ENCODE assay signal across 10 mouse cellular contexts in genomic region chr2:166153399-166153793, GRCm38 (mm10). TPM values are rescaled to one million over a fixed set of nuclear protein-coding genes. Genes with fewer than 3 reads are reported as not detected.
A peak's percentile ranks its signal among the peaks of the same experiment; 100 is the strongest.
DNase-seq lines count a peak whose midpoint lies in the region; ATAC-seq and TF ChIP-seq lines count a peak whose summit lies in the region.
"Had no signal": no experiment of that assay in that cellular context is flagged by ENCODE, and none has a peak within 500 bp of the region (broad histone marks: within the 10 kb centered on the region; RNA-seq: fewer than 3 reads in every experiment).

No protein-coding gene starts in this region.

- no peak for ATAC-seq in heart, embryonic 12.5 days (ENCODE audit: insufficient number of reproducible peaks, low FRiP score)
- ATAC-seq in forebrain, postnatal 0 days: no peak
- ATAC-seq in liver, postnatal 0 days: peak; percentile 75

- intact Hi-C loops in heart, postnatal 25 days (cut with DNase I): no loop called here

- H3K4me1 ChIP-seq in heart, embryonic 12.5 days (replicated peaks): peaks cover 62% of the 10 kb centered on the region
- peaks cover 25% of the 10 kb centered on the region for H3K4me1 ChIP-seq in forebrain, postnatal 0 days (ENCODE audit: insufficient read depth)
- H3K4me1 ChIP-seq in liver, postnatal 0 days (ENCODE audit: insufficient read depth): peaks cover 14% of the 10 kb centered on the region

- H3K9me3 ChIP-seq in heart, embryonic 12.5 days (replicated peaks): no peaks in the 10 kb centered on the region
- no peaks in the 10 kb centered on the region for H3K9me3 ChIP-seq in forebrain, postnatal 0 days (ENCODE audit: low read length)
- H3K9me3 ChIP-seq in liver, postnatal 0 days (ENCODE audit: low read length): no peaks in the 10 kb centered on the region

- peak overlapping the region; percentile 83 for H3K4me2 ChIP-seq in heart, embryonic 12.5 days
- peak overlapping the region; percentile 96 for H3K4me2 ChIP-seq in forebrain, postnatal 0 days (ENCODE audit: low read depth)
- H3K4me2 ChIP-seq in liver, postnatal 0 days (ENCODE audit: low read depth, low read length): peak overlapping the region; percentile 87; the same call in 1 of the 2 replicates

- no peak for TF ChIP-seq CTCF in forebrain, postnatal 0 days (IDR thresholded peaks at IDR 0.05; ENCODE audit: low read depth)
- no peak for TF ChIP-seq CTCF in liver, postnatal 0 days (IDR thresholded peaks at IDR 0.05; ENCODE audit: low read depth)

- DNase-seq in heart, postnatal 25 days (ENCODE audit: low spot score): no peak
- peak; percentile 50 for DNase-seq in ES-CJ7 (ENCODE audit: low read depth, low spot score)
- DNase-seq in forebrain, postnatal 0 days: no peak
- no peak for DNase-seq in liver, postnatal 0 days
- DNase-seq in thymus, adult 18-20 months: no peak
- DNase-seq in ovary, postnatal 10 days (ENCODE audit: low spot score): no peak
- DNase-seq in spleen, postnatal 14 days (ENCODE audit: low spot score in 2 of 2): no peak

- peak overlapping the region; percentile 96 for H3K9ac ChIP-seq in heart, embryonic 12.5 days
- H3K9ac ChIP-seq in forebrain, postnatal 0 days: peak overlapping the region; percentile 69
- no peak overlapping the region for H3K9ac ChIP-seq in liver, postnatal 0 days (replicated peaks)

- H3K27me3 ChIP-seq in heart, embryonic 12.5 days (replicated peaks): no peaks in the 10 kb centered on the region
- H3K27me3 ChIP-seq in forebrain, postnatal 0 days (ENCODE audit: insufficient read depth, low read length): peaks cover 8% of the 10 kb centered on the region
- H3K27me3 ChIP-seq in liver, postnatal 0 days (ENCODE audit: insufficient read depth, low read length): peaks cover 40% of the 10 kb centered on the region

- H3K4me3 ChIP-seq in heart, embryonic 12.5 days: peak overlapping the region; percentile 84
- peak overlapping the region; percentile 62 for H3K4me3 ChIP-seq in forebrain, postnatal 0 days (ENCODE audit: low read depth, low read length)
- H3K4me3 ChIP-seq in liver, postnatal 0 days (ENCODE audit: low read depth, low read length): peak overlapping the region; percentile 50; the same call in 1 of the 2 replicates
- H3K4me3 ChIP-seq: erythroblast, embryonic 14.5 days had no signal

- WGBS in heart, embryonic 12.5 days: 28% methylated on average over 3 of the region's 3 CpGs
- 36% methylated on average over 3 of the region's 3 CpGs for WGBS in forebrain, postnatal 0 days
- WGBS in liver, postnatal 0 days (ENCODE audit: insufficient replicate concordance): 39% methylated on average over 3 of the region's 3 CpGs

- 0 out of 2 replicates have a peak overlapping the region, but pooled peaks have one; percentile 86 for H3K27ac ChIP-seq in heart, embryonic 12.5 days (ENCODE audit: poor library complexity, severe bottlenecking)
- H3K27ac ChIP-seq in forebrain, postnatal 0 days (ENCODE audit: low read depth, low read length): no peak overlapping the region
- no peak overlapping the region for H3K27ac ChIP-seq in liver, postnatal 0 days (ENCODE audit: low read depth)

- peak; percentile 38; the same call in 1 of the 2 replicates for TF ChIP-seq EP300 in liver, postnatal 0 days (IDR thresholded peaks at IDR 0.05; ENCODE audit: low read depth)

- no peaks in the 10 kb centered on the region for H3K36me3 ChIP-seq in heart, embryonic 12.5 days
- no peaks in the 10 kb centered on the region for H3K36me3 ChIP-seq in forebrain, postnatal 0 days (ENCODE audit: insufficient read depth)
- no peaks in the 10 kb centered on the region for H3K36me3 ChIP-seq in liver, postnatal 0 days (replicated peaks; ENCODE audit: insufficient read depth, low read length)

RNA-seq across cellular contexts. Expression of gene Sulf2, which starts 2.1 kb away (rescaled TPM):
- polyA plus RNA-seq in heart, embryonic 12.5 days (2016; fragmentation: Nextera tagmentation; extraction: Ambion mirVana): 136 and 137 TPM in 2 replicates
- total RNA-seq in heart, postnatal 25 days (2021): 10 to 100 TPM; 48.7 to 54.3 TPM
- total RNA-seq in forebrain, postnatal 0 days (2014; rRNA removed): 65.6 and 95.6 TPM in 2 replicates
- 54.4 and 67.5 TPM in 2 replicates for polyA plus RNA-seq in forebrain, postnatal 0 days (2015; fragmentation: Nextera tagmentation; extraction: Ambion mirVana)
- 1.6 and 1.8 TPM in 2 replicates for polyA plus RNA-seq in liver, postnatal 0 days (2015; fragmentation: Nextera tagmentation; extraction: Ambion mirVana)
- total RNA-seq: CH12.LX had no signal

Comparison
In these comparisons a context has a peak if more than half of its experiments do, and no peak if none do; other contexts are left out.
1. RNA of gene Sulf2, which starts 2.1 kb away (polyA plus RNA-seq): 136 to 137 TPM in heart, embryonic 12.5 days and 54.4 to 67.5 TPM in forebrain, postnatal 0 days; 1.6 to 1.8 TPM in liver, postnatal 0 days; every median in the first group is over 10 times any median in the second.
2. Peak in every context shown above with its lines, with median percentiles within 50 percentile points of each other: H3K4me2 ChIP-seq and H3K4me3 ChIP-seq.